Mouse (Mus musculus) mesoderm, embryonic 11.5 days (tissue): ENCODE measurements around the gene Apoc4.

ENCODE experiments used
- DNase-seq: peaks from one replicate; pipeline ENCODE4 v3.0.0-alpha.2; 2012; ENCODE audit warnings: low read depth, low spot score

Apoc4 gene

DNA sequence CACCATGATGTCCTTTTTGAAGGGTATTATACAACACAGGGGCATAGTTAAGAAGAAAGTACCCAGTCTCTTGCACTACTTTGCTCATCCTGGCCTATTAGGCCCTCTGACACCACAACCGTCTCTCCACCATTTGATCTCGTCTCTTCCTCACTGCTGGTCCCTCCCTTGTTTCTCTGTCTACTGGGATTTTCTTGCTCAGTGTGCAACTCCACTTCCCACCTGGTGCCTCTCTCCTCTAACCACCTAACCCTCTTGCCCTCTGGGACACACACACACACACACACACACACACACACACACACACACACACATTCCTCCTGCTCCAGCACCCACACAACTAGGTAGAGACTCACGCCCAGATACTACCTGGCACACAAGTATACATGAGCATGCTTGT lies 2.4 kb downstream of the Apoc4 start:
- DNase-seq, result no peak

DNA sequence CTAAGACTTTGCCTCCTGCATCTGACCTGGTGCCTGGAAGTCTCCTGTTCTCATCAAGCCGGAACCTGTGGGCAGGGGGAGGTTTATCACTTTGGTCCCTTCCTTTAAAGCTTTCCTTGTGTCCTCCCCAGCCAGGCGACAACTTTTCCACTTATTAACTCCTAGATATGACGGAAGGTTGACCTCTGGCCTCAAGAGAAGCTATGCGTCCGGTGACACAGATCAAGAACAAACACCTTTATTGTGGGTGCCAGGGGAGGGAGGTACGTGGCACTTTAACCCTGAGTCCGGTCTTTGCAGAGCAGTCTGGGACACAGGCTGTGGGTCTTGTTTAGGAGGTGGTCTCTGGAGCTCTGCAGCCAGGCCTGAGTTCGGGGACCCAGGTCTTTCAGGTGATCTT lies 3.4 kb downstream of the Apoc4 start, which contains the start of gene Apoc2:
Apoc2 (minus strand) TSS at position 70 of the 400 bp plus-strand sequence.
- DNase-seq, result no peak

DNA sequence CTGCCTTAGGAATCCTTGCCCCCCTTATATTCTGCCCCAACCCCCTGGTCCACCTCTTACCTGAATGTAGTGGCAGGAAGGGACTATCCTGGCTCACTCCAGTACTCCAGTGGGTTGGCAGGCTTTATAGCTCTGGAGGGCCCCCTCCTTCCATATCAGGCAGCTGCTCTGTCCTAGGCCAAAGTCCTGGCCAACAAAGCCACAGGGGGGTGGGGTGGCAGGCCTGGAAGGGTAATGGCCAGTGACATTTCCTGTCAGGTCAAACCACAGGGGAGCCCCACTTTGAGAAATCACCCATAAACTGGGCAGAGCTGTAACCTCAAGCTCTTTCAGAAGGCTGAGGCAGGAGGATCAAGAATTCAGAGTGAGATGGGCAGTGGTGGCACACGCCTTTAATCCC lies 4.6 kb downstream of the Apoc4 start:
- DNase-seq, result no peak

DNA sequence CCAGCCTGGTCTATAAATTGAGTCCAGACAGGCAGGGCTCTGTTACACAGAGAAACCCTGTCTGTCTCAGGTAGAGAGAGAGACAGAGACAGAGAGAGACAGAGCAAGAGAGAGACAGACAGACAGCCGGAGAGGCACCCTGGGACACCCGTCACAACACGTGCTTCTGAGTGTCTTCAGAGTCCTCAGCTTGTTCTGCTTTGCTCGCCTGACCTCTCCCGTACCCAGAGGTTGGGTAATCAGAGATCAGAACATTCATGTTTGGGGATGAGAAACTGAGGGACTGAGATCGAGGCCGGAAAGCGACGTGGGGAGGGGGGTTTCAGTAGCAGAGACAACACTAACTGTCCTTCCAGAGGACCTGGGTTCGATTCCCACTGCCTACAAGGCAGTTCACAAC lies 5.5 kb downstream of the Apoc4 start:
- DNase-seq, result no peak

DNA sequence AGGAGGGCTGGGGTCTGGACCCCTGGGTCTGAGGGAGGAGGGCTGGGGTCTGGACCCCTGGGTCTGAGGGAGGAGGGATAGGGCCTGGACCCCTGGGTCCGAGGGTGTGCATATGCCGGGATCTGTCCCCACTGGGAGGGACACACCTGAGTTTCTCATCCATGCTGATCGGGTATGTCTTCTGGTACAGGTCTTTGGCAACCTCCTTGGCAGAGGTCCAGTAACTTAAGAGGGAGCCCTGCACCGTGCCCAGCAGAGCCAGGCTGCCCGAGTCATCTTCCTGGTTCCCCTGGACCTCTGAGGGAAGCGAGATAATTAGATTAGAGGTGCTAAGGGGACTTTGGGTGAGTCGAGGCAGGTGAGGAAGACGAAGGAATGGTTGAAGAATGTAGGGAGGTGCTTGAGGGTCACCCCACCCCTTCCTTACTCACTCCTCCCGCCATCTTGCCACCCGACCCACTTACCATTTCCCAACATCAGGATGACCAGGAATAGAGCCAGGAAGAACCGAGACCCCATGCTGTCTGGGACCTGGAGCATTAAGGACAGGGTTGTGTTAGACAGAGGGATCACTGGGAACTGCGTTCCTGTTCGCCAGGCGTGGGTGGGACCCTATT lies 8.1 kb downstream of the Apoc4 start:
- no peak for DNase-seq

DNA sequence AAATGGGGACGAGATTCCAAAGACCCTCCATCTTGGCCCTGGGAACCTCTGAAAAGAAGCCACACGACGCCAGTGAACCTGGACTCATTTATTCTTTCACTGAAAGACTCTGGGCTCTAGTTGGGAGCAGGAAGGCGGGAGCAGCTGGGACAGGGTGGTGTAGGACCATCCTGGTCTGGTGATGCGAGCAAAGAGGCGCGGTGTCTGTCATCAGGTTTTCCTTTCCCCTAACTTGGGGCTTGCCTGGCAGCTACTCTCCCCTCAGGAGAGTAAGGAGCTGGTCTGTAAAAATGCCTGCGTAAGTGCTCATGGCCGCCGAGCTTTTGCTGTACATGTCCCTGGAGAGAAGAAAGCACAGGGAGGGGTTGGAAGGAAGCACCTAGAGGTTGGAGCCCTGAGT lies 9.8 kb downstream of the Apoc4 start:
- no peak for DNase-seq

DNA sequence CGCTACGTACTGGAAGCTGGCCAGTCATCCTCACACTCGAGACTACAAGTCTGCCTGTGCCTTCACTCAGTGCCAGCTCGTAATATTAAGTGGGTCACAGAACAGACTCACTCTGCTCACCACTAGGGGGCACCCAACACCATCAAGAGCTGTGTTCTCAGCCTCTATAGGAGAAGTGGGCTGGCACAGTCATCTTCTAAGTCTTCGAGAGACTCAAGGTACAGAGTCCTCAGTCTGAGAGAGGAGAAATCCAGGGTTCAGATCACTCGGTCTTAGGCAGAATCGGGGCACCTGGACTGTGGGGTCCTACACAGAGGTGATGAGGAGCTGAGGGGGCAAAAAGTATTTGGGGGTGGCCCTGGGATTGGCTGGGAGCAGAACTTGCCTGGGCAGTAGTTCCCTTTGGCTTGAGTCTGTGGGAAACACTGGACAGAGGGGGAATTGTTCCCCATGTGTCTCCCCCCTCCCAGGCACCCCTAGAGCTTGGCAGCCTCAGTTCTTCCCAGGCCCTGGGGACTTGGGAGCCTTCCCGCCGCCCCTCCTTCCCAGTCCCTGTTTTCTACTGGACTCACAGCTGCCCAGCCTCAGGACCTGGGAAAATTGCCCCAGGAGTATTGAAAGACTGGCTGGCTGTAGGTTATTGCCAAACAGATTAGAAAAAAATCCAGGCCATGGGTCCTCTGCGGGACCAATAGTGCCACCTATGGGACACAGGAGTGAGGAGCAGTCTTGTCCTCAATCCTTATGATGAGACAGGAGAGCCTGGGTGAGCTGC lies 12.1 kb downstream of the Apoc4 start:
- peak; percentile 93 for DNase-seq

DNA sequence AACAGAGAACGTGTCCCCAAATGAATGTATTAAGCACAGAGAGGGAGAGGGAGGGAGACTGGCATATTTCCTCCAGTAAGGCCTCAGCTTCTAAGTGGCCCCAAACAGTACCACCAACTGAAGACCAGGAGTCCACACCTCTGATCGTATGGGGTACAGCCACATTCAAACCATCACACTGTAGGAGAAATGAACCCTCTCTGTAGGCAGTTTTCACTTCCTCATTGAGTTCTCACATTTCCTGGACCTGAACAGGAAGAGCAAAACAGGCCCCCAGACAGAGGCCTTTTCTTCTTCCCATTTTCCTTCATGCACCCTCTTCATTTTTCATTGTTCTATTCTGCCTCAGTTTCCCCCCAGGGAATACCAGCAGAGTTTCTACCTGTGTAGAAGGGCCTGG lies 13.8 kb downstream of the Apoc4 start:
- no peak for DNase-seq

DNA sequence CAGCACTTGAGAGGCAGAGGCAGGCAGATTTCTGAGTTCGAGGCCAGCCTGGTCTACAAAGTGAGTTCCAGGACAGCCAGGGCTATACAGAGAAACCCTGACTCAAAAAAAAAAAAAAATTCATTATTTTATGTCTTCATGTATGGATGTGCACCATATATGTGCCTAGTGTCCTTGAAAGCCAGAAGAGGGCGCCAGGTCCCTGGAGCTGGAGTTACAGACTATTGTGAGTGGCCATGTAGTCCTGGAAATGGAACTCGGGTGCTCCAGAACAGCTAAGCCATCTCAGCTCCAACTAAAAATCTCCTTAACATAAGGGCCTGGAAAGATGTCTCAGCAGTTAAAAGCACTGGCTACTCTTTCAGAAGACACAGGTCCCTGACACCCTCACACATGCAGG lies 14.5 kb downstream of the Apoc4 start:
- DNase-seq, result no peak

DNA sequence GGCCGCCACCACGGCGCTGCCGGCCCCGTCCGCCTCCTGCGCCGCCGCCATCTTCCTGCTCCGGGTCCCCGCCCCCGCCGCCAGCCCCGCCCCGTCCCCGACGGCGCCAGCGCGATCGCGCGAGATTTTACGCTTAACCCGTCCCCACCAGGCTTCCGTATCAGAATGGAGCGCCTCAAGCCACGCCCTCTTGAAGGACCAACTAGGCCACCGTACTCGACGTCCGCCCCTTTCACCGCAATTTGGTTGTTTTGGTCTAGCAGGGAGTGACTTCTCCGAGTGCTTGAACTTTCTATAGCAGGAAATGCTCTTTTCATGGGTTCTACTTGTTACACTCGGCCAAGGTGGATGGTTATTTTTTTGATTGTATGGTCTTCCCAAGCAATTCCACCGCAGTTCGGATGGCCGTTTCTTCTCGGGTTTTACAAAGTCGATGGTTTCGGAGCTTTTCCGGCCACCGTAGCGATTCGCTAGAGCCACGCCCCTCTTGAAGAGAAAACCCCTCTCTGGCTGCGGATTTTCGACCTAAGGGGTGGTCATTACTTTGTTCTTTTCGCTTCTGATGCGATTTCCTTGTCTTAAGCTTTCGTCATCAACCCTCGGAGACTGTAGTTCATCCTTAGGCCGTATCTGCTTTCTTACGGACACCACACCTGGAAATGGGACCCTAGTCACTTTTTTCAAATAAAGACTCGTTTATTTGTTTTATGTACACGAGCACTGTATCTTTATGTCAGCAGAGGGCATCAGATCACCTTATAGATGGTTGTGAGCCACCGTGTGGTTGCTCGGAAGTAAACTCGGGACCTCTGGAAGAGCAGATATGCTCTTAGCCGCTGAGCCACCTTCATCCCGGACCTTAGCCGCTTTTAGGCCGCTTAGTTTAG lies 16.1 kb downstream of the Apoc4 start, which contains the start of gene Clptm1:
Clptm1 (minus strand) TSS at position 79 of the 887 bp plus-strand sequence.
- DNase-seq, result peak; percentile 98

DNA sequence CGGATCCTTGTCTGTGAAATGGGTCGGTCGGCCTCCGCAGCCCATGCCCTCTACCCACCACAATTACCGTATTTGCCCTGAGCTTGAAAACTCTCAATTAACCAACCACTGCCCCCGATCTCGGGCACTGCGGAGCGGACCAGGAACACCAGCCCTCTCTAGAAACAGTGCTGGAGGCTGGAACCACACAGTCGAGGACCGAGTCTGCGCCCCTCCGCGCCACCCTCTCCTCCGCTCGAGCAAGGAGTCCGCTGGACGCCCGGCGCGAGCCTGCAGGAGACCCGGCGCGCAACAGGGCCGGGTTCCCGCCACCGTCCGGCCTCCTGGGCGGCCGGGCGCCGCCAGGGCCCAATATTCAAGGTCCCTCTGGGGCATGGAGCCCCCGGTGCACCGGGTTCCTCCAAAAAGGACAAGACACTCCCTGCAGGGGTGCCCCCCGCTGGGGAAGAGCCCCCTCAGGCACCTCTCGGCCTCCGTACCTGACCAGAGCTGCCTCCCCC lies 16.8 kb downstream of the Apoc4 start:
- no peak for DNase-seq

DNA sequence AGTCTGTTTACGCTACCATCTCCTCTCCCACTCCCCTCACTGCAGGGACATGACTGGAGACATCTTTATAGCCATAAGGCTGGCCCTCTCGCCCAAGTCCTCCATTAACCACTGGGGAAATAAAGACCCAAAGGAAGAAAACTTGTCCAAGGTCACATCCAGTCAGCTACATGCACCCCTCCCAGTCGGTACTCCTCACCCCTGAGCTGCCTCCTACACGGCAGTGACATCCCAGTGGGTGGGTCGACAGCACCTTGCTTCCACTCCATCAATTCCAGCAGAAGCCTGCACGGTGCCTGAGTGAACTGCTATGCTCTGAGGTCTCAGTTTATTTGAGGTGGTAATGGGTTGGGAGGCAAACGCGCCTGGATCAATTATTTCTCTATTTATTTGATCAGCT lies 17.3 kb downstream of the Apoc4 start:
- no peak for DNase-seq

DNA sequence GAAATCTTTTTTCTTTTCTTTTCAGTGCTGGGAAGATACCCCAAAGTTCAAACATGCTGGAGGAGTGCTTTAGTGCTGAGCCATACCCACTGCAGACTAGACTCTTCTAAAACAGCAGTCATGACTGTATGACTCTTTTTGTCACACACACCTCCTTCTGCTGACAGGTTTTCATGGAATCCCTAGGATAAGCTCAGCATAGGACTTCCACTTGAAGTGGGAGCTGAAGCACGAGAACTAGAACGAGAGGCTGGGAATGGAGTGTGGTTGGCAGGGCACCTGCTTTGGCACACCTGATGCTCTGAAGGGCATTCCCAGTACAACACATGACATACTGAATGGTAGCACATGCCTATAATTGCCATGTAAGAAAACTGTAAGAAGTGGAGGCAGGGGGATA lies 28.7 kb downstream of the Apoc4 start:
- no peak for DNase-seq

DNA sequence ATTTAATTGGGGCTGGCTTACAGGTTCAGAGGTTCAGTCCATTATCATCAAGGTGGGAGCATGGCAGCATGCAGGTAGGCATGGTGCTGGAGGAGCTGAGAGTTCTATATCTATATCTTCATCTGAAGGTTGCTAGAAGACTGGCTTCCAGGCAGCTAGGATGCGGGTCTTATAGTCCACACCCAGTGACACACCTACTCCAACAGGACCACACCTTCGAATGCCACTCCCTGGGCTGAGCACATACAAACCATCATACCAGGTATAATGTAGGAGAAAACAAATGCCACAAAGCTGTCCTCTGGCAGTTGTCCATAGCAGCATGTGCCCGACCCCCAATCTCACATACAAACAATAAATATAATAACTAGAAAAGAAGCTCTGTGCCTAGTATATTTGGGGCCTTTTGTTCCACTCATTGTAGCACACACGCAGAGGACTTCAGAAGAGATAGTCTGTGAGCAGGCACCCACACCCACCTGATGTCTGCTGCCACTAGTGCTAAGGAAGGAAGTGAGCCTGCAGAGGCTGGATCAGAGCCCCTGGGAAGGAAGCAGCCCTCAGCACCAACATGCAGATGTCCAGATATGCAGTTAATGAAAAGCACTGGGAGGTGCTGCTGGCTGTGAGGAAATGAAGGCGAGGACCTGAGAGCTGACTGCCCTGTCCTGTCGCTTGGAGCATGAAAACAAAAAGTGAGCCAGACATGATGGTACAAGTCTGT lies 30.1 kb downstream of the Apoc4 start:
- no peak for DNase-seq

DNA sequence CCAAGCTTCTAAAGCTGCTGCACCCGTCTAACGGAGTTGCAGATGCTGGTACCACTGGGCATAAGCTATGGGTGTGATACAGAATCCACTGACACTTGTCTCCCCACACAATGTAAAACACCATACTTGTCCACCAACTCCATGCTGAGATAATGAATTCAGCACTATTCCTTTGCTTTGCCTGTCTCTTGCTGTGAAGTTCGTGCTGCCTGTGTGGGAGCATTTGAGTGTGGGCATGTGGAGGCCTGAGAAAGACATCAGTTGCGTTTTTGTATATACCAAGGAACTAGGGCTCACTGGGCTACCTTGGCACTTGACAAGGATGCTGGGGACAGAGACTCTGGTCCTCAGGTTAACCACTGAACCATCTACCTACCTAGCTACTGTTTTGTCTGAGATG lies 40.1 kb downstream of the Apoc4 start:
- DNase-seq, result no peak

DNA sequence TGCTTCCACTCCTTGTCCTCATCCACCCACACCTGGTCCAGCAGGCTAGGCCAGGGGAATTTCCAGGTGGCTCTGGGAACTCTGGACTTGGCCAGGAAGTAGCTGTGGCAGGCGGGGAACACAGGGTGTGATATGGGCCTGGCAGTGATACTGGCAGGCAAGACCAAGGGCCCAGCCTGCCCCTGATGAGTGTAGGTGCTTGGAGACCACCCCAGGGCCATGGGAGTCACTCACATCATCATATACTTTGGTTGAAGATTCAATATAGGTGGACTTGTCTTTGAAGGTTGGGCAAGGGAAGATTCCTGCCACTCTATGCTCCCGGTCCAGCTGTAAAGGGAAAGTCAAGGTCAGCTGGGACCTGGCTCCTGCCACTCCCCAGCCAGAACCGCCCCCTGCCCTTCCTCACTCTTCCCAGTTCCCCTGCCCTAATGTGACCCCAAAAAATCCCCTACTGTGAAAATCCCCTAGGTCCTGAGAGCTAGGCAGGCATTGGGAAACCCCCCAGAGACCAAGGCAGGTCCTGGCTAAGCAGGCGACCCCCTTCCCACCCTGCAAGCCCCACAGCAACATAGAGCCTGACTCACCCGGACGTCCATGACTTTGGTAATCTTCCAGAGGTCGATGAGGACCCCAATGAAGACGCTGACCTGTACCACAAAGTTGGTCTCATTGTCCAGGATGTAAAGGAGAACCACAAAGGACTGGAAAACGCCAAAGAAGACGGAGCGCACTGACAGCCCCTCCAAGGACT lies 46.0 kb downstream of the Apoc4 start:
- no peak for DNase-seq

DNA sequence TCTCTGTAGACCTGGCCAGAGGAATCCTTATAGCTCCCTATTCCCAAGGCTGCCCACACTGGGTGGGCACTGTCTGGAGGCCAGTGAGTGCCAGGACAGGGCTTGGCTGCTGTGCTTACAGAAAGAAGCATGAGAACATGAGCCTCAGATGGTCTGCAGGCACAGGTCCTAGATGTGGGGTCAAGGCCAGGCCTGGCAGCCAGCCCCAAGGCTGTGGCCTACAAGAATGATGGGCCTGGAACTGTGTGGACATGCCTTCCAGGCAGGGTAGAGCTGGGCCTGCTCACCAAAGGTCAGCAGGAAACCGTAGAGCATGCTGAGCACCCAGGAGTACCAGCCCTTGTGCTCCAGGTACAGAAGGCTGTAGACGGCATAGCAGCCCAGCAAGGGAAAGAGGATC lies 46.7 kb downstream of the Apoc4 start:
- no peak for DNase-seq

DNA sequence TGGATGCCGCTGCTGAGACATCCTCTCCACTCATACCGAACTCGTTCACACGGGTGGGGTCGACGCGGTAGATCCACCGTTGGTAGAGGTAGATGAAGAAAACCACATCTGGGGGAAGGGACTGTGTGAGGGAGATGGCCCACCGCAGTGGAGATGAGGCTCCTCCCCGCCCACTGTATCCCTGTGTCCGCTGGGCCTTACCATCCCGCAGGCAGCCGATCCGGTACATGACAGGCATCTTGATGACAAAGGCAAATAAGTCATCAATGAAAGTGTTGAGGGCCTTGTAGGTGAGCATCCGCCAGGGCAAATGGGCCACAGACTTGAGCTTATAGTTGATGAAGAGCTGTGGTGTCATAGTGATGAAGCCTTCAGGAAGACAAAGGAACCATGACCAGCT lies 47.4 kb downstream of the Apoc4 start:
- DNase-seq, result no peak

DNA sequence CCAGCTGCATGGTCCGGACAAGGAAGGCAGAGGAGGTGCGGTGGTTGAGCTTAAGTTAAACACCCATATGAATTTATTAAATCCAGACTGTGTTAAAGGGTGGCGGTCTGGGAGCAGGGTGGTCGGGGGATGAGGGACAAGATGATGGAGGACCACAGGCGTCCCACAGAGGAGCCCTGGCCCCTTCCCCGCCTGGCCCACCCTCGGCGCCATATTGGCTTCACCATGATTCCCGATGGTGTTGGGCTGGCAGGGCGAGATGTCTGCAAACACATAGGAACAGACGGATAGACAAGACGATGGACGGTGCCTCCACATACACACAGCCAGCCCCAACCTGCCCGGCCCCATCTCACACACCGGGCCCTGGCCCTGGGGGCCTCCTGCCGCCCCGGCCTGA lies 48.1 kb downstream of the Apoc4 start:
- no peak for DNase-seq

DNA sequence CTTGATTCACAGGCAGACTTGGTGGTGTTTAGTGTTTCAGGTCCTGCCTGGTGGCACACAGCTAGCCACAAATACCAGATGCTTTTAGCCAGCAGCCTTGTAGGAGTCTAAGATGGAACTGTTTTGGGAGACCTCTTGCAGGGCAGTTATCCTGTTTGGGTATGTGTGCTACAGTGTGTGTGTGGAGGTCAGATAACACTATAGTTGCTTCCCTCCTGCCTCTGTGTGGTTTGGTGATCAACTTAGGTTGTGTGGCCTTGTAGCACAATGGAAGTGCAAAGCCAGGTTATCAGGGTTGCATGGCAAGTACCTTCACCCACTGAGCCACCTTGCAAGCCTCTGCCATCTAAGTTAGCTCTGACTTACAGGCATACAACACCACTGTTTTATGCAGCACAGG lies 48.6 kb downstream of the Apoc4 start:
- DNase-seq, result no peak

DNA sequence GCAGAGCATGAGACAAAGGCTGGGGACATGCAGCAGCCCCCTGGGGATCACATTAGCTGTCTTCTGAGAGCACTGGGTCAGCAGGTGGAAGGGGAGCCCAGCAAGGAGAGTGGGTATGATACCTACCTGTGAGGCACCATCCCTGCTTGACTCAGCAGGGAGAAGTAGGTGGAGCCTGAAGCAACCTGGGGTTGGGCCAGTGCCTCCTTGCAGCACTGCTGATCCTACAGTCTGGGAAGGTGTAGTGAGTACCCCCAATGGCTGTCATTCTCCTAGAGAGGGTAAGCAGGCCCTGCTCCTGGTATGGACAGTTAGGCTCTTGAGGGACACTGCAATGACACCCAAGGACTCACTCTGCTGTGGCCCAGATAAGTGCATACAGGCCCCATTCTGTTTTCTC lies 49.0 kb downstream of the Apoc4 start:
- no peak for DNase-seq
